Mouse (Mus musculus): ENCODE data around the gene Olfr911-ps1. TPM values are rescaled to one million over a fixed set of nuclear protein-coding genes. Genes with fewer than 3 reads are reported as not detected.

Olfr911-ps1 gene
- total RNA-seq (2014; fragmentation: Nextera tagmentation) (not detected in 2 replicates), total RNA-seq (2017) (0.06 and 0.27 TPM in 2 replicates), polyA plus RNA-seq (2012) (not detected in 2 replicates)

DNA sequence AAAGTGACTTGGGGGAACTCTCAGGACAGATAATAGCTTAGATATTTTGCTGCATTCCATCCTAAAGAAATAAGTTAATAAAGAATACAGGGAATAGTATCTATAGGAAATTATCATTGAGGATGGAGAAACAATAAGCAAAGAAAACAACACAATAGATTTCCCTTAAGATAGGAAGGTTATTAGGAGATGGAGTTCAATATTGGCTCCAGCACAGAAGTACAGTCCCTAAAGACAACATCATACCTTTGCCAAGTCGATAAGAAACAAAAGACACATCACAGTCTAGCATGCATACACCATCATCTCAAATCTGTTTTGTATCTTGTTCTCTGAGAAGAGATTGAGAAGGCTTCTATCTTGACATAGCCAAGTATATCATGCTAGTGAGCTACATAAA lies at the start of gene Olfr911-ps1:
Gene Olfr911-ps1, plus strand, starts transcription at position 301 of the 400 bp plus-strand sequence.
- ATAC-seq (ENCODE audit: extremely low read depth, insufficient number of reproducible peaks, low FRiP score, poor library complexity, severe bottlenecking) (no peak), DNase-seq (ENCODE audit: low spot score) (no peak)
- TF ChIP-seq POLR2AphosphoS5 (IDR thresholded peaks at IDR 0.05; ENCODE audit: insufficient replicate concordance, low read depth, low read length) (no peak), CTCF (IDR thresholded peaks at IDR 0.05; ENCODE audit: low read depth, low read length) (no peak), GATA1 (IDR thresholded peaks at IDR 0.05; ENCODE audit: borderline replicate concordance, low read length) (no peak), TAL1 (conservative IDR thresholded peaks at IDR 0.05; ENCODE audit: low read depth, low read length) (no peak), GATA2 (IDR thresholded peaks at IDR 0.05; ENCODE audit: borderline replicate concordance, low read depth, low read length) (no peak)
- no peak within 1 kb of the TSS for H3K4me3 ChIP-seq (ENCODE audit: low read depth, low read length)
- no peaks in the 10 kb centered on the region for H3K36me3 ChIP-seq (replicated peaks)
- H3K4me1 ChIP-seq (ENCODE audit: insufficient read depth, low read depth, low read length): no peaks in the 10 kb centered on the region
- H3K9me3 ChIP-seq (replicated peaks): no peaks in the 10 kb centered on the region
- no peaks in the 10 kb centered on the region for H3K27me3 ChIP-seq (ENCODE audit: insufficient read depth, low read length)

GRCm38 (mm10) chr9:38486785-38487184 lies 34.6 kb upstream of the Olfr911-ps1 start, which contains the start of gene Olfr906:
TSS of gene Olfr906 (plus strand) at chr9:38487085.
- H3K9me3 ChIP-seq (replicated peaks): no peaks in the 10 kb centered on the region
- H3K36me3 ChIP-seq (replicated peaks): no peaks in the 10 kb centered on the region
- no peak within 1 kb of the TSS for H3K4me3 ChIP-seq (ENCODE audit: low read depth, low read length)
- no peaks in the 10 kb centered on the region for H3K27me3 ChIP-seq (ENCODE audit: insufficient read depth, low read length)
- ATAC-seq (ENCODE audit: extremely low read depth, insufficient number of reproducible peaks, low FRiP score, poor library complexity, severe bottlenecking): no peak
- DNase-seq (ENCODE audit: low spot score): no peak
- H3K4me1 ChIP-seq (ENCODE audit: insufficient read depth, low read depth, low read length): no peaks in the 10 kb centered on the region
- no peak for TF ChIP-seq GATA2 (IDR thresholded peaks at IDR 0.05; ENCODE audit: borderline replicate concordance, low read depth, low read length)

GRCm38 (mm10) chr9:38495501-38495900 lies 25.9 kb upstream of the Olfr911-ps1 start, which contains the start of gene Olfr907:
TSS of gene Olfr907 (plus strand) at chr9:38495801.
- TF ChIP-seq CTCF (IDR thresholded peaks at IDR 0.05; ENCODE audit: low read depth, low read length) (no peak), GATA1 (IDR thresholded peaks at IDR 0.05; ENCODE audit: borderline replicate concordance, low read length) (no peak), POLR2AphosphoS5 (IDR thresholded peaks at IDR 0.05; ENCODE audit: insufficient replicate concordance, low read depth, low read length) (no peak), TAL1 (conservative IDR thresholded peaks at IDR 0.05; ENCODE audit: low read depth, low read length) (no peak), GATA2 (IDR thresholded peaks at IDR 0.05; ENCODE audit: borderline replicate concordance, low read depth, low read length) (no peak)
- ATAC-seq (ENCODE audit: extremely low read depth, insufficient number of reproducible peaks, low FRiP score, poor library complexity, severe bottlenecking) (no peak), DNase-seq (ENCODE audit: low spot score) (no peak)
- H3K36me3 ChIP-seq (replicated peaks): no peaks in the 10 kb centered on the region
- no peak within 1 kb of the TSS for H3K4me3 ChIP-seq (ENCODE audit: low read depth, low read length)
- H3K27me3 ChIP-seq (ENCODE audit: insufficient read depth, low read length): no peaks in the 10 kb centered on the region
- H3K4me1 ChIP-seq (ENCODE audit: insufficient read depth, low read depth, low read length): no peaks in the 10 kb centered on the region
- H3K9me3 ChIP-seq (replicated peaks): no peaks in the 10 kb centered on the region

GRCm38 (mm10) chr9:38512353-38512752 lies 9.0 kb upstream of the Olfr911-ps1 start:
- H3K9me3 ChIP-seq (replicated peaks): no peaks in the 10 kb centered on the region
- ATAC-seq (ENCODE audit: extremely low read depth, insufficient number of reproducible peaks, low FRiP score, poor library complexity, severe bottlenecking) (no peak), DNase-seq (ENCODE audit: low spot score) (no peak)
- no peaks in the 10 kb centered on the region for H3K36me3 ChIP-seq (replicated peaks)
- no peak overlapping the region for H3K4me3 ChIP-seq (ENCODE audit: low read depth, low read length)
- no peaks in the 10 kb centered on the region for H3K4me1 ChIP-seq (ENCODE audit: insufficient read depth, low read depth, low read length)
- TF ChIP-seq TAL1 (conservative IDR thresholded peaks at IDR 0.05; ENCODE audit: low read depth, low read length) (no peak), GATA1 (IDR thresholded peaks at IDR 0.05; ENCODE audit: borderline replicate concordance, low read length) (no peak), POLR2AphosphoS5 (IDR thresholded peaks at IDR 0.05; ENCODE audit: insufficient replicate concordance, low read depth, low read length) (no peak), GATA2 (IDR thresholded peaks at IDR 0.05; ENCODE audit: borderline replicate concordance, low read depth, low read length) (no peak)
- H3K27me3 ChIP-seq (ENCODE audit: insufficient read depth, low read length): no peaks in the 10 kb centered on the region

GRCm38 (mm10) chr9:38537549-38537948 lies 16.2 kb downstream of the Olfr911-ps1 start, which contains the start of gene Olfr910:
TSS of gene Olfr910 (plus strand) at chr9:38537849.
- no peaks in the 10 kb centered on the region for H3K27me3 ChIP-seq (ENCODE audit: insufficient read depth, low read length)
- H3K4me1 ChIP-seq (ENCODE audit: insufficient read depth, low read depth, low read length): no peaks in the 10 kb centered on the region
- no peaks in the 10 kb centered on the region for H3K36me3 ChIP-seq (replicated peaks)
- ATAC-seq (ENCODE audit: extremely low read depth, insufficient number of reproducible peaks, low FRiP score, poor library complexity, severe bottlenecking) (no peak), DNase-seq (ENCODE audit: low spot score) (no peak)
- no peaks in the 10 kb centered on the region for H3K9me3 ChIP-seq (replicated peaks)
- TF ChIP-seq POLR2AphosphoS5 (IDR thresholded peaks at IDR 0.05; ENCODE audit: insufficient replicate concordance, low read depth, low read length) (no peak), TAL1 (conservative IDR thresholded peaks at IDR 0.05; ENCODE audit: low read depth, low read length) (no peak), GATA2 (IDR thresholded peaks at IDR 0.05; ENCODE audit: borderline replicate concordance, low read depth, low read length) (no peak), GATA1 (IDR thresholded peaks at IDR 0.05; ENCODE audit: borderline replicate concordance, low read length) (no peak), CTCF (IDR thresholded peaks at IDR 0.05; ENCODE audit: low read depth, low read length) (no peak)
- no peak within 1 kb of the TSS for H3K4me3 ChIP-seq (ENCODE audit: low read depth, low read length)

Other genes with a start within 250 kb of the Olfr911-ps1 start
Only the 20 nearest of the 22 such genes appear.
- gene Olfr25, start 192.5 kb upstream of the Olfr911-ps1 start, total RNA-seq (2014; fragmentation: Nextera tagmentation): not detected in 2 replicates
- 0.06 TPM in 1 of 2 replicates, not detected in the other for gene Olfr25, start 192.5 kb upstream of the Olfr911-ps1 start, total RNA-seq (2017)
- not detected in 2 replicates for gene Olfr25, start 192.5 kb upstream of the Olfr911-ps1 start, polyA plus RNA-seq (2012)
- gene Olfr898, start 173.2 kb upstream of the Olfr911-ps1 start, total RNA-seq (2014; fragmentation: Nextera tagmentation): not detected in 2 replicates
- not detected in 2 replicates for gene Olfr898, start 173.2 kb upstream of the Olfr911-ps1 start, total RNA-seq (2017)
- gene Olfr898, start 173.2 kb upstream of the Olfr911-ps1 start, polyA plus RNA-seq (2012): not detected in 2 replicates
- not detected in 2 replicates for gene Olfr250, start 154.7 kb upstream of the Olfr911-ps1 start, total RNA-seq (2014; fragmentation: Nextera tagmentation)
- not detected in 2 replicates for gene Olfr250, start 154.7 kb upstream of the Olfr911-ps1 start, total RNA-seq (2017)
- gene Olfr250, start 154.7 kb upstream of the Olfr911-ps1 start, polyA plus RNA-seq (2012): not detected in 2 replicates
- not detected in 2 replicates for gene Olfr251, start 144.5 kb upstream of the Olfr911-ps1 start, total RNA-seq (2014; fragmentation: Nextera tagmentation)
- not detected in 2 replicates for gene Olfr251, start 144.5 kb upstream of the Olfr911-ps1 start, total RNA-seq (2017)
- not detected in 2 replicates for gene Olfr251, start 144.5 kb upstream of the Olfr911-ps1 start, polyA plus RNA-seq (2012)
- not detected in 2 replicates for gene Olfr147, start 119.9 kb upstream of the Olfr911-ps1 start, total RNA-seq (2014; fragmentation: Nextera tagmentation)
- 0.16 TPM in 1 of 2 replicates, not detected in the other for gene Olfr147, start 119.9 kb upstream of the Olfr911-ps1 start, total RNA-seq (2017)
- not detected in 2 replicates for gene Olfr147, start 119.9 kb upstream of the Olfr911-ps1 start, polyA plus RNA-seq (2012)
- not detected in 2 replicates for gene Olfr901, start 92.1 kb upstream of the Olfr911-ps1 start, total RNA-seq (2014; fragmentation: Nextera tagmentation)
- gene Olfr901, start 92.1 kb upstream of the Olfr911-ps1 start, total RNA-seq (2017): not detected in 2 replicates
- gene Olfr901, start 92.1 kb upstream of the Olfr911-ps1 start, polyA plus RNA-seq (2012): not detected in 2 replicates
- not detected in 2 replicates for gene Olfr902, start 73.9 kb upstream of the Olfr911-ps1 start, total RNA-seq (2014; fragmentation: Nextera tagmentation)
- not detected in 2 replicates for gene Olfr902, start 73.9 kb upstream of the Olfr911-ps1 start, total RNA-seq (2017)
- not detected in 2 replicates for gene Olfr902, start 73.9 kb upstream of the Olfr911-ps1 start, polyA plus RNA-seq (2012)
- not detected in 2 replicates for gene Olfr904, start 58.4 kb upstream of the Olfr911-ps1 start, total RNA-seq (2014; fragmentation: Nextera tagmentation)
- under 0.01 TPM in 1 of 2 replicates, not detected in the other for gene Olfr904, start 58.4 kb upstream of the Olfr911-ps1 start, total RNA-seq (2017)
- gene Olfr904, start 58.4 kb upstream of the Olfr911-ps1 start, polyA plus RNA-seq (2012): not detected in 2 replicates
- gene Olfr905, start 50.5 kb upstream of the Olfr911-ps1 start, total RNA-seq (2014; fragmentation: Nextera tagmentation): not detected in 2 replicates
- gene Olfr905, start 50.5 kb upstream of the Olfr911-ps1 start, total RNA-seq (2017): 0.11 and 0.12 TPM in 2 replicates
- gene Olfr905, start 50.5 kb upstream of the Olfr911-ps1 start, polyA plus RNA-seq (2012): not detected in 2 replicates
- gene Olfr906, start 34.5 kb upstream of the Olfr911-ps1 start, total RNA-seq (2014; fragmentation: Nextera tagmentation): not detected in 2 replicates
- 0.12 TPM in 1 of 2 replicates, not detected in the other for gene Olfr906, start 34.5 kb upstream of the Olfr911-ps1 start, total RNA-seq (2017)
- not detected in 2 replicates for gene Olfr906, start 34.5 kb upstream of the Olfr911-ps1 start, polyA plus RNA-seq (2012)
- not detected in 2 replicates for gene Olfr907, start 25.8 kb upstream of the Olfr911-ps1 start, total RNA-seq (2014; fragmentation: Nextera tagmentation)
- 0.05 TPM in 1 of 2 replicates, not detected in the other for gene Olfr907, start 25.8 kb upstream of the Olfr911-ps1 start, total RNA-seq (2017)
- gene Olfr907, start 25.8 kb upstream of the Olfr911-ps1 start, polyA plus RNA-seq (2012): not detected in 2 replicates
- gene Olfr910, start 16.3 kb downstream of the Olfr911-ps1 start, total RNA-seq (2014; fragmentation: Nextera tagmentation): not detected in 2 replicates
- 0.11 and 0.12 TPM in 2 replicates for gene Olfr910, start 16.3 kb downstream of the Olfr911-ps1 start, total RNA-seq (2017)
- not detected in 2 replicates for gene Olfr910, start 16.3 kb downstream of the Olfr911-ps1 start, polyA plus RNA-seq (2012)
- gene Olfr912, start 58.6 kb downstream of the Olfr911-ps1 start, total RNA-seq (2014; fragmentation: Nextera tagmentation): not detected in 2 replicates
- gene Olfr912, start 58.6 kb downstream of the Olfr911-ps1 start, total RNA-seq (2017): 0.05 and 0.06 TPM in 2 replicates
- not detected in 2 replicates for gene Olfr912, start 58.6 kb downstream of the Olfr911-ps1 start, polyA plus RNA-seq (2012)
- not detected in 2 replicates for gene Olfr913, start 71.2 kb downstream of the Olfr911-ps1 start, total RNA-seq (2014; fragmentation: Nextera tagmentation)
- 0.11 and 0.12 TPM in 2 replicates for gene Olfr913, start 71.2 kb downstream of the Olfr911-ps1 start, total RNA-seq (2017)
- not detected in 2 replicates for gene Olfr913, start 71.2 kb downstream of the Olfr911-ps1 start, polyA plus RNA-seq (2012)
- not detected in 2 replicates for gene Olfr914, start 83.5 kb downstream of the Olfr911-ps1 start, total RNA-seq (2014; fragmentation: Nextera tagmentation)
- gene Olfr914, start 83.5 kb downstream of the Olfr911-ps1 start, total RNA-seq (2017): 0.05 and 0.76 TPM in 2 replicates
- not detected in 2 replicates for gene Olfr914, start 83.5 kb downstream of the Olfr911-ps1 start, polyA plus RNA-seq (2012)
- gene Olfr916, start 138.3 kb downstream of the Olfr911-ps1 start, total RNA-seq (2014; fragmentation: Nextera tagmentation): not detected in 2 replicates
- 0.16 TPM in 1 of 2 replicates, not detected in the other for gene Olfr916, start 138.3 kb downstream of the Olfr911-ps1 start, total RNA-seq (2017)
- not detected in 2 replicates for gene Olfr916, start 138.3 kb downstream of the Olfr911-ps1 start, polyA plus RNA-seq (2012)
- gene Olfr917, start 144.3 kb downstream of the Olfr911-ps1 start, total RNA-seq (2014; fragmentation: Nextera tagmentation): not detected in 2 replicates
- 0.41 TPM in 1 of 2 replicates, not detected in the other for gene Olfr917, start 144.3 kb downstream of the Olfr911-ps1 start, total RNA-seq (2017)
- not detected in 2 replicates for gene Olfr917, start 144.3 kb downstream of the Olfr911-ps1 start, polyA plus RNA-seq (2012)
- gene Olfr918, start 153.0 kb downstream of the Olfr911-ps1 start, total RNA-seq (2014; fragmentation: Nextera tagmentation): not detected in 2 replicates
- 0.11 and 0.17 TPM in 2 replicates for gene Olfr918, start 153.0 kb downstream of the Olfr911-ps1 start, total RNA-seq (2017)
- gene Olfr918, start 153.0 kb downstream of the Olfr911-ps1 start, polyA plus RNA-seq (2012): not detected in 2 replicates
- gene Olfr919, start 182.1 kb downstream of the Olfr911-ps1 start, total RNA-seq (2014; fragmentation: Nextera tagmentation): not detected in 2 replicates
- gene Olfr919, start 182.1 kb downstream of the Olfr911-ps1 start, total RNA-seq (2017): not detected in 2 replicates
- gene Olfr919, start 182.1 kb downstream of the Olfr911-ps1 start, polyA plus RNA-seq (2012): not detected in 2 replicates
- 26.8 and 31.5 TPM in 2 replicates for gene Vwa5a, start 196.7 kb downstream of the Olfr911-ps1 start, total RNA-seq (2014; fragmentation: Nextera tagmentation)
- 62.4 and 66.0 TPM in 2 replicates for gene Vwa5a, start 196.7 kb downstream of the Olfr911-ps1 start, total RNA-seq (2017)
- 0.41 and 0.47 TPM in 2 replicates for gene Vwa5a, start 196.7 kb downstream of the Olfr911-ps1 start, polyA plus RNA-seq (2012)